Comparison of ENCODE assay signal across 16 mouse cellular contexts in genomic region chr6:49116241-49116640, GRCm38 (mm10). TPM values are rescaled to one million over a fixed set of nuclear protein-coding genes. Genes with fewer than 3 reads are reported as not detected.
DNase-seq lines count a peak whose midpoint lies in the region; ATAC-seq and TF ChIP-seq lines count a peak whose summit lies in the region.
"Had no signal": no experiment of that assay in that cellular context is flagged by ENCODE, and none has a peak within 500 bp of the region (broad histone marks: within the 10 kb centered on the region; RNA-seq: fewer than 3 reads in every experiment).

No protein-coding gene starts in this region.

- over 99% methylated on average over 8 of the region's 8 CpGs for WGBS in midbrain, embryonic 12.5 days
- 96% methylated on average over 8 of the region's 8 CpGs for WGBS in midbrain, postnatal 0 days
- 95% methylated on average over 8 of the region's 8 CpGs for whole genome bisulfite sequencing in hindbrain, embryonic 11.5 days

- H3K27ac ChIP-seq in midbrain, embryonic 12.5 days (replicated peaks) = no peak overlapping the region
- H3K27ac ChIP-seq in midbrain, postnatal 0 days (ENCODE audit: low read depth, low read length) = no peak overlapping the region
- no peak overlapping the region for H3K27ac ChIP-seq in hindbrain, embryonic 11.5 days (ENCODE audit: low read depth, low read length)
- H3K27ac ChIP-seq: embryonic facial prominence, embryonic 10.5 days; forebrain, embryonic 13.5 days; heart, embryonic 13.5 days; hindbrain, embryonic 13.5 days; hindbrain, postnatal 0 days had no signal

- H3K4me1 ChIP-seq in midbrain, embryonic 12.5 days = peaks cover 5% of the 10 kb centered on the region; the same call in 1 of the 2 replicates
- no peaks in the 10 kb centered on the region for H3K4me1 ChIP-seq in midbrain, postnatal 0 days (ENCODE audit: insufficient read depth, low read length)
- no peaks in the 10 kb centered on the region for H3K4me1 ChIP-seq in hindbrain, embryonic 11.5 days (replicated peaks; ENCODE audit: control insufficient read depth, insufficient read depth, low read length)
- H3K4me1 ChIP-seq: embryonic facial prominence, embryonic 10.5 days had no signal

- H3K4me3 ChIP-seq in midbrain, embryonic 12.5 days = no peak overlapping the region
- H3K4me3 ChIP-seq in midbrain, postnatal 0 days (ENCODE audit: low read depth, low read length) = no peak overlapping the region
- H3K4me3 ChIP-seq in hindbrain, embryonic 11.5 days (ENCODE audit: low read depth, low read length) = no peak overlapping the region
- H3K4me3 ChIP-seq: embryonic facial prominence, embryonic 10.5 days; forebrain, embryonic 13.5 days; heart, embryonic 13.5 days; hindbrain, embryonic 13.5 days had no signal

- DNase-seq in midbrain, postnatal 0 days (ENCODE audit: low spot score) = no peak
- DNase-seq in adrenal gland, postnatal 14 days = peak; percentile 61
- DNase-seq in testis, postnatal 10 days (ENCODE audit: low spot score) = peak; percentile 60
- DNase-seq in hindbrain, embryonic 11.5 days (ENCODE audit: low spot score) = no peak
- DNase-seq: cerebellum, adult 18-20 months; cerebellum, postnatal 10 days; forebrain, postnatal 0 days; gastrocnemius, postnatal 14 days; heart, postnatal 4 days had no signal

- peaks cover 38% of the 10 kb centered on the region for H3K36me3 ChIP-seq in midbrain, embryonic 12.5 days
- H3K36me3 ChIP-seq in midbrain, postnatal 0 days (ENCODE audit: insufficient read depth, low read length) = no peaks in the 10 kb centered on the region
- H3K36me3 ChIP-seq in hindbrain, embryonic 11.5 days (ENCODE audit: control insufficient read depth, insufficient read depth, low read length) = 0 out of 2 replicates have a peak, but pooled peaks cover 3% of the 10 kb centered on the region

- TF ChIP-seq CTCF in midbrain, postnatal 0 days (IDR thresholded peaks at IDR 0.05) = no peak

- no peak for ATAC-seq in midbrain, embryonic 12.5 days (ENCODE audit: low FRiP score, low read depth)
- ATAC-seq in midbrain, postnatal 0 days (ENCODE audit: low FRiP score) = no peak
- ATAC-seq in hindbrain, embryonic 11.5 days (ENCODE audit: low FRiP score) = no peak
- ATAC-seq in granulocyte monocyte progenitor cell, adult 5-6 weeks (replicated peaks; ENCODE audit: poor library complexity, severe bottlenecking) = no peak
- ATAC-seq: forebrain, embryonic 13.5 days; forebrain, postnatal 0 days; hindbrain, postnatal 0 days had no signal

- no peaks in the 10 kb centered on the region for H3K9me3 ChIP-seq in midbrain, embryonic 12.5 days
- no peaks in the 10 kb centered on the region for H3K9me3 ChIP-seq in midbrain, postnatal 0 days (ENCODE audit: low read length)
- H3K9me3 ChIP-seq in hindbrain, embryonic 11.5 days (ENCODE audit: control insufficient read depth, low read length) = no peaks in the 10 kb centered on the region
- H3K9me3 ChIP-seq: embryonic facial prominence, embryonic 10.5 days; forebrain, embryonic 13.5 days; heart, embryonic 13.5 days; hindbrain, embryonic 13.5 days had no signal

- 0 out of 2 replicates have a peak overlapping the region, but pooled peaks have one; percentile 15 for H3K9ac ChIP-seq in midbrain, embryonic 12.5 days (replicated peaks)
- no peak overlapping the region for H3K9ac ChIP-seq in midbrain, postnatal 0 days (replicated peaks; ENCODE audit: low read length, poor library complexity, severe bottlenecking)
- H3K9ac ChIP-seq in hindbrain, embryonic 11.5 days (ENCODE audit: low read depth, low read length) = no peak overlapping the region
- H3K9ac ChIP-seq: forebrain, embryonic 13.5 days; forebrain, postnatal 0 days; heart, embryonic 13.5 days; hindbrain, embryonic 13.5 days had no signal

- H3K27me3 ChIP-seq in midbrain, embryonic 12.5 days = no peaks in the 10 kb centered on the region
- H3K27me3 ChIP-seq in midbrain, postnatal 0 days (ENCODE audit: insufficient read depth, low read length) = no peaks in the 10 kb centered on the region
- no peaks in the 10 kb centered on the region for H3K27me3 ChIP-seq in hindbrain, embryonic 11.5 days (ENCODE audit: control insufficient read depth, insufficient read depth, low read length)
- H3K27me3 ChIP-seq: forebrain, embryonic 13.5 days; heart, embryonic 13.5 days; hindbrain, embryonic 13.5 days had no signal

- H3K4me2 ChIP-seq in midbrain, embryonic 12.5 days (replicated peaks) = no peak overlapping the region
- H3K4me2 ChIP-seq in midbrain, postnatal 0 days (ENCODE audit: low read depth, low read length, poor library complexity, severe bottlenecking) = no peak overlapping the region
- no peak overlapping the region for H3K4me2 ChIP-seq in hindbrain, embryonic 11.5 days (replicated peaks; ENCODE audit: low read depth, low read length)
- H3K4me2 ChIP-seq: forebrain, embryonic 13.5 days; heart, embryonic 13.5 days; hindbrain, embryonic 13.5 days had no signal

RNA-seq across cellular contexts. Expression of gene Malsu1, which starts 42.6 kb away (rescaled TPM):
- 60.9 and 67.0 TPM in 2 replicates for polyA plus RNA-seq in midbrain, embryonic 12.5 days (2016; fragmentation: Nextera tagmentation; extraction: Ambion mirVana)
- total RNA-seq in midbrain, postnatal 0 days (2014; rRNA removed) = 32.0 and 47.7 TPM in 2 replicates
- 90.6 and 92.3 TPM in 2 replicates for polyA plus RNA-seq in midbrain, postnatal 0 days (2015; fragmentation: Nextera tagmentation; extraction: Ambion mirVana)
- total RNA-seq in adrenal gland, postnatal 14 days (2021) = 42.7 and 45.8 TPM in 2 replicates
- 56.2 and 57.9 TPM in 2 replicates for polyA plus RNA-seq in hindbrain, embryonic 11.5 days (2014; fragmentation: Nextera tagmentation; extraction: Ambion mirVana)
- 30.3 and 42.4 TPM in 2 replicates for total RNA-seq in granulocyte monocyte progenitor cell, adult 5-6 weeks (2014; fragmentation: Nextera tagmentation)
- 14.2 and 23.8 TPM in 2 replicates for total RNA-seq in granulocyte monocyte progenitor cell, adult 5-6 weeks (2017)

Comparison
In these comparisons a context has a peak if more than half of its experiments do, and no peak if none do; other contexts are left out.
1. DNase-seq: peak in adrenal gland, postnatal 14 days (single experiment) and testis, postnatal 10 days (single experiment); none in midbrain, postnatal 0 days (single experiment) and hindbrain, embryonic 11.5 days (single experiment).